Mouse (Mus musculus): Measurements from ENCODE around the gene BC024063. TPM values are rescaled to one million over a fixed set of nuclear protein-coding genes. Genes with fewer than 3 reads are reported as not detected.
"Not testable (repeated sequence)": the region's sequence is repeated elsewhere in the genome, so short reads cannot be mapped to it uniquely, and the experiment has no call there.

BC024063 gene
- total RNA-seq (2021), result 2.9 and 5.3 TPM in 2 replicates
- long read RNA-seq, experiment 1, partial matches to known transcripts, result 0 of 3 reads
- long read RNA-seq, experiment 1, other reads (novel, unspliced or antisense), result 1 of 3 reads
- long read RNA-seq, experiment 2, result 0 reads

DNA sequence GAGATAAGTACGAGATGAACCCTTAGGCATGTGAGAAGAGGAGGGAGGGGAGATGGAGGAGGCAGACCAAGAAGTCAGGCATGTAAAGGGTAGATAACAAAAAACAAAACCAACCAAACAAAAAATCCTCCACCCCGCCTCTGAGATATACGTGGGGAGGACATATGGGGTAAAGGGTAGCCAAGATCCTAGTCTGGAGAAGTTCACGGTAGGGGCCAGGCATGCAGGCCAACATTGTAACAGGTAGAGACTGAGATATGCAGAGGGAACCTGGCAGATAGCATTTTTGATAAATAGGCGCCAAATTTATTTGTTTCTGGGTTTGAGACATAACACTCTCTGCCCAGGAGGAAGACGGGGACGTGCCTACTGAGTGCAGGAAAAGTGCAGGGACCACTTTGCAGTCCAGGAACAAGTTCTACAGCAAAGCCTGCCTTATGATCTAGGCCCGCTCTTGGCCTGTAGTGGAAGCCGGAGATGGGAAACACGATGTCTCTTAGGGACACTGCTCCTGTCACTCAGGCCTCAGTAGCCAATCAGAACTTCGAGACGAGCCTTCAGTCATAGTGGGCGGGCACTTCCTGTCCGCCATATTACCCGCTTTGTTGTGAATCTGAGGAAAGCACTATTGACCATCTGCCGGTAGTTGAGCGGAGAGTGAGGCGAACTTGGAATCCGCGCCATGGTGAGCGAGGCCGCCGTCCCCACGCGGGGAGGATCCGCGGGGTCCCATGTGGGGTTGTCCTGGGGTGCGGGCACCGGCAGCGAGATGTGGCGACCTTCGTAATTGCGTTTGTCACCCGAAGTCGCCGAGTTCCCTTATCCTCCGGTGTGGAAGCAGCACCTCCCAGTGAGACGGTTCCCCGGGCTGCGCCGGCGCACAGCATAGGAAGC lies at the start of gene BC024063:
TSS of gene BC024063 (plus strand) at position 626 of the 894 bp plus-strand sequence.
- DNase-seq, result peak; percentile 74

GRCm38 (mm10) chr10:82042191-82042590 lies 41.0 kb upstream of the BC024063 start:
- no peak for DNase-seq

GRCm38 (mm10) chr10:82046603-82047002 lies 36.5 kb upstream of the BC024063 start:
- no peak for DNase-seq

DNA sequence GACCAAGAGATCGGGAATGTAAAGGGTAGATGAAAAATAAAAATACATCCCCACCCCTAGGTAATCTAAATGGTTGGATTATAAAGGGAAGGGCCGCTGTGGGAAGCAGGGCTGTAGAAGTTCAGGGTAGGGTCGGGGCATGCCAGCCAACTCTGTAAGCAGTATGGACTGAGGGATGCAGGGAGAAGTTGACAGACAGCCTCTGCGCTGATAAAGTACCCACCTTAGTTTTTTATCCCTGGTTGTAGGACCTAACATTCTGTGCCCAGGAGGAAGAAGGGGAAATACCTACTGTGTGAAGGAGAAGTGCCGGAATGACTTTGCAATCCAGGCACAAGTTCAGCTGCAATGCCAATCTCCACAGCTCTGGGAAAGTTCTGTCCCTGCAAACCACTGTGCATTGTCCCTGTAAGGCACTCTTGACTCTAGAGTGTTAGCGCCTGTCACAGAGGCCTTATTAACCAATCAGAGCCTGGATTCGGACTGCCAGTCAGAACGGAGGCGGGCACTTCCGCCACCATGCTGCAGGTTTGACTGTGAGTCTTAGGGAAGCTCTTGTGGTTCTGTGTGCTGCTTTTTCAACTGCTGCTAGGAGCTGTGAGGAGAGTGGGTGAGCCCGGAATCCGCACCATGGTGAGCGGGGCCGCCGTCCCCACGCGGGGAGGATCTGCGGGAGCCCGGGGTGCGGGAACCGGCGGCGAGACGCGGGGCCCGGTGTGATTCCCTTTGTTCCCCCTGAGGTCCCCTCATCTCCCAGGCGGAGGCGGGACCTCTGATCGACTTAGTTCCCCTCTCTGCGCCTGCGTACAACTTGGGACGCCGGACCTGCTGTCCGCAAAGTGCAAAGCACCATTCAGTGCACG lies 35.3 kb upstream of the BC024063 start, which contains the start of gene Zfp873:
TSS of gene Zfp873 (plus strand) at position 527 of the 863 bp plus-strand sequence.
- DNase-seq, result peak; percentile 97

GRCm38 (mm10) chr10:82048460-82048804 lies 34.7 kb upstream of the BC024063 start:
- not testable (repeated sequence) for DNase-seq

DNA sequence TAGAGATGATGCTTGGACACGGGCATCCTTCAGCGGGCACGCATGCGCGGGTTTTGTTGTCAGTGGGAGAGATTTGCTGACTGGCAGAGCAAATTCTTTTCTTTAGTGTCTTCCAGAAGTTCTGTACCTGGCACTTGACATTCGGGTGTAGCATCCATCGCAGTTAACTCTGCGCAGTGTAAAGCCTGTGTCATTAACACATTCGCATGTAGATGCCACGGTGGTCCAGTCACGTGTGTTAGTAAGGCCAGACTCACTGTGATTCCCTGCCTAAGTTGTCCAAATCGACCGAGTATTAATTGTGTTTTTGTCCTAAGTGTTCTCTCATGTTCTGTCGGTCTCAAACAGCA lies 444 bp downstream of the BC024063 start:
- DNase-seq, result not testable (repeated sequence)

- no peak for DNase-seq
These were observed 34.1 kb downstream of the BC024063 start for GRCm38 (mm10) chr10:82117206-82117605.

DNA sequence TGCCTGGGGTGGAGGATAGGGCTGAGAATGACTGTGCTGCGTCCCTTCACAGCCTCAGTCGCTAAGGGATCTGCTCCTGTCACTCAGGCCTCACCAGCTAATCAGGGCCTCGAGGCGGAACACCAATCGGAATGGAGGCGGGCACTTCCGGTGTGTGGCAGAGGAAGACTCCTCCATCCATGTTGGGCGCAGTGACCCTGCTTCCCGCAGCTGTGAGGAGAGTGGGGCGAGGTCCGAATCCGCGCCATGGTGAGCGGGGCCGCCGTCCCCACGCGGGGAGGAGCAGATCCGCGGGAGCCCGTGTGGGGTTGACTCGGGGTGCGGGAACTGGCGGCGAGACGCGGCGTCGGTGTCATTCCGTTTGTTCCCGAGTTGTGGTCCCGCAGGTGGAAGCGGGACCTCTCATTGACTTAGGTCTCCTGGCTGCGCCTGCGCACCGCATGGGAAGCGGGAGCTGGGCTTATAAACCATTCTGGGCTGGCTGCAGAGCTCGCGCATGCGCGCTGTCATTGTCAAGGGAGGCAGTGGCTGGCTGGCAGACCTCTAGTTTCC lies 44.8 kb downstream of the BC024063 start, which contains the start of gene AU041133:
TSS of gene AU041133 (plus strand) at position 164 of the 552 bp plus-strand sequence.
- peak; percentile 93 for DNase-seq

GRCm38 (mm10) chr10:82145282-82145681 lies 62.1 kb downstream of the BC024063 start:
- DNase-seq, result no peak

DNA sequence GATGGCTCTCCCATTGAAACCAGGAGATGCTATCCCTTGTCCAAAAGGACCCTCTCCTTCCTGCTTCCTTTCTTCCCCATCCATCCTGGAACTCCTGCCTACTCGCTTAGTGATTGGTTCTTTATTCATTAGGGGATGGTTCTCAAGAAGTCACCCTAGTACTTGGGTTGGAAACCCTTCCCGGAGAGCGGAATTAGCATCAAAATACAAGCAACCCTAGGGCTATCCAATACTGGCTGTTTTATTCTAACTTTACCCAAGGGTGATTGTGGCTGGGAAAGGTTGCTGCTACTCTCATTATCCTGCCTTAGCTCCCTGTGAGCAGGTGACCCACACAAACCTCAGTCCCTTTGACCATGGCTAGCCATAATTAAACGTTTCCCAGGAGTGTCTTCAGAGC lies 64.4 kb downstream of the BC024063 start:
- no peak for DNase-seq

Other genes starting within 250 kb of the BC024063 start
- gene Gm32687, start 219.4 kb upstream of the BC024063 start, total RNA-seq (2021), result 1.4 and 2.0 TPM in 2 replicates
- gene Zfp781, start 152.9 kb upstream of the BC024063 start, total RNA-seq (2021), result 0.85 and 1.7 TPM in 2 replicates
- gene Zfp873, start 35.2 kb upstream of the BC024063 start, total RNA-seq (2021), result 6.9 and 8.0 TPM in 2 replicates
- 3.7 and 4.1 TPM in 2 replicates for gene AU041133, start 44.7 kb downstream of the BC024063 start, total RNA-seq (2021)
- 5.1 and 7.2 TPM in 2 replicates for gene Zfp938, start 157.9 kb downstream of the BC024063 start, total RNA-seq (2021)
- gene 4932415D10Rik, start 233.2 kb downstream of the BC024063 start, total RNA-seq (2021), result not detected in 2 replicates

Data from adrenal gland, postnatal 14 days (tissue).